Mouse (Mus musculus): ENCODE measurements around the gene Mbnl1. TPM values are rescaled to one million over a fixed set of nuclear protein-coding genes. Genes with fewer than 3 reads are reported as not detected.

Gene Mbnl1
- total RNA-seq, 2 experiments from 2014 or later: 185 to 190 TPM

- no peak for DNase-seq (ENCODE audit: low spot score in 2 of 2)
Observed at GRCm38 (mm10) chr3:60565950-60566349, 93.3 kb downstream of the Mbnl1 start.

GRCm38 (mm10) chr3:60568171-60568684 lies 95.6 kb downstream of the Mbnl1 start:
- no peak for DNase-seq (ENCODE audit: low spot score in 2 of 2)

GRCm38 (mm10) chr3:60568801-60569568 lies 96.4 kb downstream of the Mbnl1 start:
- DNase-seq (ENCODE audit: low spot score in 2 of 2): no peak

GRCm38 (mm10) chr3:60569781-60570180 lies 97.2 kb downstream of the Mbnl1 start:
- no peak for DNase-seq (ENCODE audit: low spot score in 2 of 2)

- no peak for DNase-seq (ENCODE audit: low spot score in 2 of 2)
Observed at GRCm38 (mm10) chr3:60570491-60571022, 97.9 kb downstream of the Mbnl1 start.

- no peak for DNase-seq (ENCODE audit: low spot score in 2 of 2)
Observed at GRCm38 (mm10) chr3:60571493-60571892, 98.9 kb downstream of the Mbnl1 start.

- no peak for DNase-seq (ENCODE audit: low spot score in 2 of 2)
Observed at GRCm38 (mm10) chr3:60574199-60574598, 101.6 kb downstream of the Mbnl1 start.

- DNase-seq (ENCODE audit: low spot score in 2 of 2): no peak
Observed at GRCm38 (mm10) chr3:60574849-60575524, 102.4 kb downstream of the Mbnl1 start.

- no peak for DNase-seq (ENCODE audit: low spot score in 2 of 2)
Observed at GRCm38 (mm10) chr3:60575945-60576344, 103.3 kb downstream of the Mbnl1 start.

- DNase-seq (ENCODE audit: low spot score in 2 of 2): no peak
Observed at GRCm38 (mm10) chr3:60576366-60577046, 103.9 kb downstream of the Mbnl1 start.

GRCm38 (mm10) chr3:60579880-60580279 lies 107.2 kb downstream of the Mbnl1 start:
- DNase-seq (ENCODE audit: low spot score in 2 of 2): no peak

- DNase-seq (ENCODE audit: low spot score in 2 of 2): no peak
Observed at GRCm38 (mm10) chr3:60580699-60581098, 108.1 kb downstream of the Mbnl1 start.

GRCm38 (mm10) chr3:60582154-60582553 lies 109.5 kb downstream of the Mbnl1 start:
- no peak for DNase-seq (ENCODE audit: low spot score in 2 of 2)

GRCm38 (mm10) chr3:60582620-60583019 lies 110.0 kb downstream of the Mbnl1 start:
- DNase-seq (ENCODE audit: low spot score in 2 of 2): no peak

- DNase-seq (ENCODE audit: low spot score in 2 of 2): no peak
Observed at GRCm38 (mm10) chr3:60584704-60585103, 112.1 kb downstream of the Mbnl1 start.

GRCm38 (mm10) chr3:60586046-60586445 lies 113.4 kb downstream of the Mbnl1 start:
- no peak for DNase-seq (ENCODE audit: low spot score in 2 of 2)

- no peak for DNase-seq (ENCODE audit: low spot score in 2 of 2)
Observed at GRCm38 (mm10) chr3:60587149-60587548, 114.5 kb downstream of the Mbnl1 start.

GRCm38 (mm10) chr3:60589361-60589760 lies 116.7 kb downstream of the Mbnl1 start:
- no peak for DNase-seq (ENCODE audit: low spot score in 2 of 2)

GRCm38 (mm10) chr3:60595606-60596005 lies 123.0 kb downstream of the Mbnl1 start:
- DNase-seq (ENCODE audit: low spot score in 2 of 2): no peak

- no peak for DNase-seq (ENCODE audit: low spot score in 2 of 2)
Observed at GRCm38 (mm10) chr3:60596985-60597384, 124.4 kb downstream of the Mbnl1 start.

- peak; percentile 55 to 71 for DNase-seq (ENCODE audit: low spot score in 2 of 2)
Observed at GRCm38 (mm10) chr3:60601686-60602085, 129.1 kb downstream of the Mbnl1 start.
